Mouse (Mus musculus): ENCODE results near the gene Nxph4.
A peak's percentile ranks its signal among the peaks of the same experiment; 100 is the strongest.

GRCm38 (mm10) chr10:127508239-127508638 is 26.1 kb downstream of the Nxph4 start:
- peak; percentile 82 for TF ChIP-seq CTCF (IDR thresholded peaks at IDR 0.05; ENCODE audit: low read depth)
- TF ChIP-seq EP300 (IDR thresholded peaks at IDR 0.05; ENCODE audit: low read depth): no peak
